Comparison of ENCODE assay signal across 9 mouse cellular contexts in genomic region chr8:87064250-87064747, GRCm38 (mm10).
A peak's percentile ranks its signal among the peaks of the same experiment; 100 is the strongest.
DNase-seq lines count a peak whose midpoint lies in the region; ATAC-seq lines count a peak whose summit lies in the region.
"Had no signal": no experiment of that assay in that cellular context is flagged by ENCODE, and none has a peak within 500 bp of the region (broad histone marks: within the 10 kb centered on the region; RNA-seq: fewer than 3 reads in every experiment).

No protein-coding gene starts in this region.

- no peaks in the 10 kb centered on the region for H3K9me3 ChIP-seq in hindbrain, embryonic 11.5 days (ENCODE audit: control insufficient read depth, low read length)

- H3K27ac ChIP-seq in hindbrain, embryonic 11.5 days (ENCODE audit: low read depth, low read length): no peak overlapping the region

- H3K36me3 ChIP-seq in hindbrain, embryonic 11.5 days (ENCODE audit: control insufficient read depth, insufficient read depth, low read length): no peaks in the 10 kb centered on the region

- H3K4me1 ChIP-seq in hindbrain, embryonic 11.5 days (replicated peaks; ENCODE audit: control insufficient read depth, insufficient read depth, low read length): no peaks in the 10 kb centered on the region

- no peak overlapping the region for H3K9ac ChIP-seq in hindbrain, embryonic 11.5 days (ENCODE audit: low read depth, low read length)

- peak; percentile 59; the same call in 1 of the 2 replicates for ATAC-seq in hindbrain, embryonic 11.5 days (ENCODE audit: low FRiP score)

- WGBS in hindbrain, embryonic 11.5 days: 62% methylated on average over 12 of the region's 12 CpGs

- no peaks in the 10 kb centered on the region for H3K27me3 ChIP-seq in hindbrain, embryonic 11.5 days (ENCODE audit: control insufficient read depth, insufficient read depth, low read length)

- no peak overlapping the region for H3K4me2 ChIP-seq in hindbrain, embryonic 11.5 days (replicated peaks; ENCODE audit: low read depth, low read length)

- peak; percentile 16 for DNase-seq in cerebellum, adult 11 months
- peak; percentile 45 for DNase-seq in cerebellum, adult 9-10 months
- DNase-seq in hindbrain, embryonic 11.5 days (ENCODE audit: low spot score): no peak
- DNase-seq in mesoderm, embryonic 11.5 days (ENCODE audit: low read depth, low spot score): peak; percentile 29
- no peak for DNase-seq in spleen, postnatal 4 days (ENCODE audit: low spot score in 2 of 2)
- DNase-seq in spleen, postnatal 14 days (ENCODE audit: low spot score in 2 of 2): no peak
- no peak for DNase-seq in kidney, postnatal 36 days
- DNase-seq: heart, postnatal 14 days; thymus, postnatal 36 days had no signal

- no peak overlapping the region for H3K4me3 ChIP-seq in hindbrain, embryonic 11.5 days (ENCODE audit: low read depth, low read length)

Comparison
In these comparisons a context has a peak if more than half of its experiments do, and no peak if none do; other contexts are left out.
1. DNase-seq: peak in cerebellum, adult 11 months (single experiment), cerebellum, adult 9-10 months (single experiment) and mesoderm, embryonic 11.5 days (single experiment); none in hindbrain, embryonic 11.5 days (single experiment), spleen, postnatal 4 days (0 of 2), spleen, postnatal 14 days (0 of 2) and kidney, postnatal 36 days (0 of 2).